Comparison of ENCODE assay signal across 25 mouse cellular contexts in the genomic region with DNA sequence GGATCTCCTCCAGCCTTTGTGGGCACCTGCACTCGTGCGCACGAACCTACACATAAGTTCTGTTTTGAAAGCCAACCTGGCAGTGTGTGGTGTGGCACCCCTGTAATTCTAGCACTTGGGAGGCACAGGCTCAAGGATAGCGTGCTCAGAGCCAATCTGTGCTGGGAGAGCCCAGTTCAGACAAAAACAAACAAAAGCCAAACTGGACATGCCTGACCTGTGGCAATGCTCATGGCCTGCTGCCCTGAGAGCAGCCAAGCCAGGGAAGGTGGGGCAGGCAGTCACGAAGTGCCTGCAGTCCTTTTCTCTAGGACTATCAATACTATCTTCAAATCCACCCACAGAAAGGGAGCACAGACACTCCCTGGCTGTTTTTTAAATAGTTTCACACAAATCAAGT.
"Had no signal": no experiment of that assay in that cellular context is flagged by ENCODE, and none has a peak within 500 bp of the region (broad histone marks: within the 10 kb centered on the region; RNA-seq: fewer than 3 reads in every experiment).

No protein-coding gene starts in this region.

- ATAC-seq: hindbrain, postnatal 0 days; intestine, embryonic 16.5 days had no signal

- H3K9me3 ChIP-seq: heart, embryonic 10.5 days; heart, embryonic 13.5 days; heart, embryonic 15.5 days; hindbrain, embryonic 13.5 days; hindbrain, embryonic 15.5 days; kidney, embryonic 15.5 days; limb, embryonic 13.5 days; limb, embryonic 15.5 days had no signal

- H3K27me3 ChIP-seq: heart, embryonic 13.5 days; heart, embryonic 15.5 days; hindbrain, embryonic 13.5 days; hindbrain, embryonic 15.5 days; kidney, embryonic 15.5 days; limb, embryonic 13.5 days; limb, embryonic 15.5 days had no signal

- H3K4me3 ChIP-seq: heart, embryonic 10.5 days; heart, embryonic 13.5 days; heart, embryonic 15.5 days; hindbrain, embryonic 13.5 days; hindbrain, embryonic 15.5 days; kidney, embryonic 15.5 days; limb, embryonic 13.5 days; limb, embryonic 15.5 days had no signal

- H3K36me3 ChIP-seq: heart, embryonic 10.5 days; heart, embryonic 13.5 days; heart, embryonic 15.5 days; hindbrain, embryonic 13.5 days; hindbrain, embryonic 15.5 days; limb, embryonic 13.5 days; limb, embryonic 15.5 days had no signal

- H3K27ac ChIP-seq: heart, embryonic 10.5 days; heart, embryonic 13.5 days; heart, embryonic 15.5 days; hindbrain, embryonic 13.5 days; hindbrain, embryonic 15.5 days; hindbrain, postnatal 0 days; kidney, embryonic 15.5 days; kidney, postnatal 0 days; limb, embryonic 13.5 days; limb, embryonic 15.5 days had no signal

- H3K9ac ChIP-seq: heart, embryonic 13.5 days; heart, embryonic 15.5 days; hindbrain, embryonic 13.5 days; hindbrain, embryonic 15.5 days; kidney, embryonic 15.5 days; limb, embryonic 13.5 days; limb, embryonic 15.5 days had no signal

- DNase-seq: gastrocnemius, postnatal 14 days; gastrocnemius, postnatal 36 days; heart, adult 18-20 months; heart, postnatal 14 days; heart, postnatal 36 days; kidney, adult 11 months; kidney, adult 2 months; kidney, adult 9 months; kidney, postnatal 14 days; kidney, postnatal 36 days; layer of hippocampus, adult 9-11 months; layer of hippocampus, postnatal 36 days; left cerebral cortex, postnatal 4 days had no signal

- H3K4me2 ChIP-seq: heart, embryonic 13.5 days; heart, embryonic 15.5 days; hindbrain, embryonic 13.5 days; hindbrain, embryonic 15.5 days; kidney, embryonic 15.5 days; limb, embryonic 13.5 days; limb, embryonic 15.5 days; liver, embryonic 11.5 days had no signal
